In the genomic region with DNA sequence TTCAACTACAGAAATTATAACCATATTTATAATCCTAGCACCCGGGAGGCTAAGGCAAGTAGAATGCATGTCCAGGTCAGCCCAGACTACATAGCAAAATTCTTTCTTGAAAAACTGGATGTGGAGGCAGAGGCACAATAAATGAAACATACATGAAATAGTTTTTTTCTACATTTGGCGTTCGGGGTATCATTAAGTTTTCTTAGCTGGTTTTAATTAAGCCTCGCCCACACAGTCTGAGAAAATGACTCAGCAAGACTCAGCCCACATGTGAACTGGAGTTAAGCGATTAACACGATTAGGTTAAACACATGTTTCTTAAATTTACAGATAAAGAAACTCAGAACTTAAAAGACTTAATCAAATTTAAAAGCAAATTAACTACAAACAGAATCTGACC, we compare ENCODE assay signal across 9 mouse cellular contexts. TPM values are rescaled to one million over a fixed set of nuclear protein-coding genes. Genes with fewer than 3 reads are reported as not detected.
DNase-seq lines count a peak whose midpoint lies in the region; ATAC-seq and TF ChIP-seq lines count a peak whose summit lies in the region.
"Had no signal": no experiment of that assay in that cellular context is flagged by ENCODE, and none has a peak within 500 bp of the region (broad histone marks: within the 10 kb centered on the region; RNA-seq: fewer than 3 reads in every experiment).

No protein-coding gene starts in this region.

- no peak for TF ChIP-seq CTCF in left cerebral cortex, adult 2 months (IDR thresholded peaks at IDR 0.05)

- peak overlapping the region; percentile 31 for H3K4me2 ChIP-seq in myocyte (ENCODE audit: low read depth)

- H3K27me3 ChIP-seq in myocyte (ENCODE audit: control insufficient read depth, insufficient read depth, insufficient read length), result no peaks in the 10 kb centered on the region

- H3K79me2 ChIP-seq in myocyte (ENCODE audit: control insufficient read depth, insufficient read depth), result peaks cover 100% of the 10 kb centered on the region

- intact Hi-C loops in left cerebral cortex, adult 2 months (cut with DNase I), result no loop called here
- intact Hi-C loops in left cerebral cortex, postnatal 4 days (cut with DNase I), result no loop called here

- ATAC-seq in hematopoietic stem cell, adult 5-6 weeks (replicated peaks in 1 of 2; ENCODE audit: insufficient read depth in 1 of 2, low FRiP score in 2 of 2, low TSS enrichment in 1 of 2, low read depth in 1 of 2, poor library complexity in 2 of 2, severe bottlenecking in 2 of 2), result peak; percentile 47 to 71; a peak in 3 of 4 replicates

- H3K36me3 ChIP-seq in myocyte (ENCODE audit: control insufficient read depth, insufficient read depth), result no peaks in the 10 kb centered on the region

- no peak for DNase-seq in left cerebral cortex, adult 2 months (ENCODE audit: extremely low spot score in 1 of 2, low spot score in 2 of 2)
- no peak for DNase-seq in left cerebral cortex, adult 18-20 months (ENCODE audit: low spot score in 2 of 2)
- DNase-seq in MN1 (ENCODE audit: low spot score), result peak; percentile 40
- DNase-seq in adrenal gland, postnatal 25 days, result no peak
- DNase-seq in left cerebral cortex, postnatal 4 days, result no peak
- DNase-seq in T-cell, adult 2 months (ENCODE audit: low spot score), result no peak
- DNase-seq: kidney, adult 18-20 months had no signal

- 0 out of 2 replicates have a peak overlapping the region, but pooled peaks have one; percentile 10 for H3K27ac ChIP-seq in left cerebral cortex, adult 2 months

- H3ac ChIP-seq in myocyte (ENCODE audit: control insufficient read depth, insufficient read length), result no peak overlapping the region

- no peak overlapping the region for H3K4me3 ChIP-seq in left cerebral cortex, adult 2 months
- no peak overlapping the region for H3K4me3 ChIP-seq in myocyte

- TF ChIP-seq POLR2A in myocyte (IDR thresholded peaks at IDR 0.05; ENCODE audit: insufficient read length, low read depth), result no peak

TF ChIP-seq in myocyte, 11 proteins besides CTCF, POLR2A, EP300 and RAD21:
- TF ChIP-seq REST (IDR thresholded peaks at IDR 0.05; ENCODE audit: insufficient read depth, insufficient read length) (no peak), TCF3 (IDR thresholded peaks at IDR 0.05; ENCODE audit: insufficient read length, low read depth) (no peak), MYOG (IDR thresholded peaks at IDR 0.05; ENCODE audit: control insufficient read depth in 1 of 3, insufficient read depth in 1 of 3, insufficient read length in 2 of 3, low read depth in 2 of 3) (no peak), SRF (IDR thresholded peaks at IDR 0.05; ENCODE audit: control insufficient read depth, insufficient read length, low read depth) (no peak), USF1 (IDR thresholded peaks at IDR 0.05; ENCODE audit: low read depth) (no peak), CEBPB (IDR thresholded peaks at IDR 0.05; ENCODE audit: insufficient read depth, poor library complexity, severe bottlenecking) (no peak), POLR2AphosphoS2 (IDR thresholded peaks at IDR 0.05; ENCODE audit: insufficient read length, low read depth) (no peak), TCF12 (IDR thresholded peaks at IDR 0.05; ENCODE audit: insufficient read depth, poor library complexity, severe bottlenecking) (no peak), MAX (IDR thresholded peaks at IDR 0.05; ENCODE audit: low read depth) (no peak), MYOD1 (IDR thresholded peaks at IDR 0.05; ENCODE audit: control insufficient read depth in 1 of 3, insufficient read length in 2 of 3, low read depth in 2 of 3) (no peak)

RNA-seq across cellular contexts. Expression of a gene that starts 24.4 kb away (rescaled TPM):
- 100 to 1,000 TPM; 132 to 134 TPM for total RNA-seq in left cerebral cortex, adult 2 months (2021)
- total RNA-seq in left cerebral cortex, adult 18-20 months (2021), result 100 to 1,000 TPM; 133 to 139 TPM
- total RNA-seq in hematopoietic stem cell, adult 5-6 weeks (2017), result 149 and 188 TPM in 2 replicates
- 81.0 TPM for polyA plus RNA-seq in myocyte (2012; fragmentation: generic; extraction: Trizol)
- total RNA-seq in adrenal gland, postnatal 25 days (2021), result 200 and 227 TPM in 2 replicates
- 100 to 1,000 TPM; 263 to 272 TPM for total RNA-seq in left cerebral cortex, postnatal 4 days (2021)
